In the genomic region with DNA sequence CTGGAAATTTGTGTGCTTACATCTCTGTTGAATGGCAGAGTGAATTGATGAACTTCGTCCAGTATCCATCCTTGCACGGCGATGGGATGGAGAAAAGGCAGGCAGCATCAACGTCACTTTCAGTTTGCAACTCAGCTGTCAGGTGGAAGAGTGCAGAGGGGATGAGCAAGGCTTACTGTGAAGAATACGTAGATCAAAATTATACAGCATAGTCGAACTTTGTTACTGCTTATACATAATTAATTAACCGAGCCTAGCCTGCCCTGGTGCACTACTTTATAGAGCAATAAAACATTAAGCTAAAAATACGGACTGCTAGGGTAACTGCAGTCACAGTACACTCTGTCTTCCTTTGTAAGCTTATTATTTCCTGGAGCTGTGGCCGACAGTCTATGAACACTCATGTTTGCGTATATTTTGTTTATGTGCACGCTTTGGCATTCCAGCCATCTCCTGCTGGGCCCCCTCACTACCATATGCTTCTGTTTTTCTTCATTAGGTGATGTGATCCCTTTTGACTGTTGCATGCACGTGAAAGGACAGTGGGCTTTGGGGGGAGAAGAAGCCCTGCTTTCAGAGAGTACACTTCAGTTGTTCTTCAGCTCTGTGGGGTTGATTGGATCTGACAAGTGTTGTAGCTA, we compare ENCODE assay signal across 12 mouse cellular contexts.
DNase-seq lines count a peak whose midpoint lies in the region; ATAC-seq and TF ChIP-seq lines count a peak whose summit lies in the region.
"Had no signal": no experiment of that assay in that cellular context is flagged by ENCODE, and none has a peak within 500 bp of the region (broad histone marks: within the 10 kb centered on the region; RNA-seq: fewer than 3 reads in every experiment).

No protein-coding gene starts in this region.

- no peaks in the 10 kb centered on the region for H3K9me3 ChIP-seq in forebrain, embryonic 13.5 days (replicated peaks)
- H3K9me3 ChIP-seq in forebrain, embryonic 10.5 days = no peaks in the 10 kb centered on the region
- no peaks in the 10 kb centered on the region for H3K9me3 ChIP-seq in forebrain, embryonic 16.5 days (ENCODE audit: control insufficient read depth, low read length)
- H3K9me3 ChIP-seq in midbrain, postnatal 0 days (ENCODE audit: low read length) = no peaks in the 10 kb centered on the region
- H3K9me3 ChIP-seq: heart, embryonic 13.5 days had no signal

- H3K36me3 ChIP-seq in forebrain, embryonic 13.5 days (ENCODE audit: poor library complexity, severe bottlenecking) = no peaks in the 10 kb centered on the region
- no peaks in the 10 kb centered on the region for H3K36me3 ChIP-seq in forebrain, embryonic 10.5 days (replicated peaks)
- no peaks in the 10 kb centered on the region for H3K36me3 ChIP-seq in forebrain, embryonic 16.5 days (ENCODE audit: control insufficient read depth, insufficient read depth)
- no peaks in the 10 kb centered on the region for H3K36me3 ChIP-seq in midbrain, postnatal 0 days (ENCODE audit: insufficient read depth, low read length)
- H3K36me3 ChIP-seq: heart, embryonic 13.5 days had no signal

- ATAC-seq in forebrain, embryonic 13.5 days = no peak
- ATAC-seq in forebrain, embryonic 16.5 days = no peak
- ATAC-seq in midbrain, postnatal 0 days (ENCODE audit: low FRiP score) = peak; percentile 56; the same call in 1 of the 2 replicates
- ATAC-seq: lung, postnatal 0 days; Patski had no signal

- H3K27me3 ChIP-seq in forebrain, embryonic 13.5 days = no peaks in the 10 kb centered on the region
- H3K27me3 ChIP-seq in forebrain, embryonic 10.5 days (ENCODE audit: poor library complexity, severe bottlenecking) = no peaks in the 10 kb centered on the region
- no peaks in the 10 kb centered on the region for H3K27me3 ChIP-seq in forebrain, embryonic 16.5 days (replicated peaks; ENCODE audit: control insufficient read depth, insufficient read depth, low read length)
- no peaks in the 10 kb centered on the region for H3K27me3 ChIP-seq in midbrain, postnatal 0 days (ENCODE audit: insufficient read depth, low read length)
- H3K27me3 ChIP-seq: heart, embryonic 13.5 days had no signal

- WGBS in forebrain, embryonic 13.5 days = 57% methylated on average over 12 of the region's 12 CpGs
- WGBS in forebrain, embryonic 10.5 days = 74% methylated on average over 12 of the region's 12 CpGs
- WGBS in forebrain, embryonic 16.5 days = 49% methylated on average over 12 of the region's 12 CpGs
- 51% methylated on average over 12 of the region's 12 CpGs for WGBS in midbrain, postnatal 0 days

- peaks cover 12% of the 10 kb centered on the region for H3K4me1 ChIP-seq in forebrain, embryonic 13.5 days
- 0 out of 2 replicates have a peak, but pooled peaks cover 2% of the 10 kb centered on the region for H3K4me1 ChIP-seq in forebrain, embryonic 10.5 days
- peaks cover 8% of the 10 kb centered on the region for H3K4me1 ChIP-seq in forebrain, embryonic 16.5 days (replicated peaks; ENCODE audit: control insufficient read depth, insufficient read depth, low read length)
- no peaks in the 10 kb centered on the region for H3K4me1 ChIP-seq in midbrain, postnatal 0 days (ENCODE audit: insufficient read depth, low read length)
- H3K4me1 ChIP-seq: heart, embryonic 13.5 days had no signal

- intact Hi-C loops in heart, postnatal 25 days (cut with DNase I) = no loop called here

- no peak for DNase-seq in forebrain, embryonic 10.5 days (ENCODE audit: extremely low spot score, low spot score)
- DNase-seq in cerebellum, adult 11 months = peak; percentile 20
- peak; percentile 86 for DNase-seq in midbrain, postnatal 0 days (ENCODE audit: low spot score)
- DNase-seq in heart, postnatal 25 days (ENCODE audit: low spot score) = no peak
- DNase-seq in adrenal gland, postnatal 14 days = no peak
- DNase-seq in gastrocnemius, postnatal 25 days = no peak
- DNase-seq: kidney, adult 9 months had no signal

- H3K4me3 ChIP-seq in forebrain, embryonic 13.5 days = no peak overlapping the region
- H3K4me3 ChIP-seq in forebrain, embryonic 10.5 days = no peak overlapping the region
- no peak overlapping the region for H3K4me3 ChIP-seq in forebrain, embryonic 16.5 days (replicated peaks; ENCODE audit: low read length)
- peak overlapping the region; percentile 6; the same call in 1 of the 2 replicates for H3K4me3 ChIP-seq in midbrain, postnatal 0 days (ENCODE audit: low read depth, low read length)
- H3K4me3 ChIP-seq: heart, embryonic 13.5 days had no signal

- H3K27ac ChIP-seq in forebrain, embryonic 13.5 days = no peak overlapping the region
- no peak overlapping the region for H3K27ac ChIP-seq in forebrain, embryonic 10.5 days
- H3K27ac ChIP-seq in forebrain, embryonic 16.5 days (ENCODE audit: low read length) = no peak overlapping the region
- H3K27ac ChIP-seq in midbrain, postnatal 0 days (ENCODE audit: low read depth, low read length) = no peak overlapping the region
- H3K27ac ChIP-seq: heart, embryonic 13.5 days had no signal

- peak overlapping the region; percentile 16; the same call in 1 of the 2 replicates for H3K9ac ChIP-seq in forebrain, embryonic 13.5 days
- H3K9ac ChIP-seq in forebrain, embryonic 16.5 days (replicated peaks; ENCODE audit: low read depth, low read length) = no peak overlapping the region
- 0 out of 2 replicates have a peak overlapping the region, but pooled peaks have one; percentile 13 for H3K9ac ChIP-seq in midbrain, postnatal 0 days (replicated peaks; ENCODE audit: low read length, poor library complexity, severe bottlenecking)
- H3K9ac ChIP-seq: heart, embryonic 13.5 days had no signal

- H3K4me2 ChIP-seq in forebrain, embryonic 13.5 days = peak overlapping the region; percentile 27
- 0 out of 2 replicates have a peak overlapping the region, but pooled peaks have one; percentile 0 for H3K4me2 ChIP-seq in forebrain, embryonic 16.5 days (ENCODE audit: low read length)
- peak overlapping the region; percentile 41 for H3K4me2 ChIP-seq in midbrain, postnatal 0 days (ENCODE audit: low read depth, low read length, poor library complexity, severe bottlenecking)
- H3K4me2 ChIP-seq: heart, embryonic 13.5 days had no signal

- no peak for TF ChIP-seq CTCF in midbrain, postnatal 0 days (IDR thresholded peaks at IDR 0.05)

Comparison
In these comparisons a context has a peak if more than half of its experiments do, and no peak if none do; other contexts are left out.
1. DNase-seq: peak in cerebellum, adult 11 months (single experiment) and midbrain, postnatal 0 days (single experiment); none in forebrain, embryonic 10.5 days (single experiment), heart, postnatal 25 days (single experiment), adrenal gland, postnatal 14 days (single experiment) and gastrocnemius, postnatal 25 days (single experiment).
2. Peak in every context shown above with its lines, with median percentiles within 50 percentile points of each other: H3K4me2 ChIP-seq.